Mouse (Mus musculus): Measurements from ENCODE around the gene Atmin.

Gene Atmin

GRCm38 (mm10) chr8:116943161-116943554 lies at the start of gene Atmin:
Gene Atmin (plus strand): TSS chr8:116943393.
- peak; percentile 90 for DNase-seq (ENCODE audit: low spot score)

DNA sequence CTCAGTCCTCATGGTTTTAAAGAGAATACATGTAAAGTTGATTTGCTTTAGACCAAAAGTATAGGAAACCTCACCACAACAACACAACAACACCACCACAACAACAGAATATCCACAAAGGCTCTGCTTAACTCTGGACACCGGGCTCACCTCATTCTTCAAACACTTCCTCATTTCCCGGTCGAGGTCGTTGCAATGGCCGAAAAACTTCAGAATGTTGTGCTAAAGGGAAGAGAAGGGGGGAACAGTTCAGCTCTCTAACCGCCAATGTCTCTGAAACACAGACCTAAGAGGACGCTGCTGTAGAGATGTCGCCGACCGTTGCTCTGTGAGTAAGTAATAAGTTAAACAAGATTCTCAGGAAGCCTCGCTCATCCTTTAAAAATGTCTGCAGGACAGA lies 49.3 kb upstream of the Atmin start:
- DNase-seq (ENCODE audit: low spot score): no peak

DNA sequence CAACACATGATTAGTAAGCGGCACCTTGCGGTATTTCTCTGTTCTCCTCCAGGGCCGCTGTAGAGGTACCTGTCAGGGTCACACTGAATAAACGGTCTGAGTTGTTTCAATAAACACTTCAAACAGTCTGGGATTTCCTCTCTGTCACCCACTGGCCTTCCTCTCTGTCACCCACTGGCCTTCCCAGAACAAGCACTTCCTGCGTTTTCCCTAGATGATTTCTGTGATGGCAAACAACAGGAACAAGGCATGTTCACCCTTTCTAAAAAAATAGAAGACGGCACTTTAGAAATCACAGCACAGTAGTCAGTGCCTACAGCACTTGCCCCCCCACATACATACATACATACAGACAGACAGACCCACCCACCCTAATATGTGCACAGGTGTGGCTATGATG lies 47.7 kb upstream of the Atmin start:
- DNase-seq (ENCODE audit: low spot score): no peak

DNA sequence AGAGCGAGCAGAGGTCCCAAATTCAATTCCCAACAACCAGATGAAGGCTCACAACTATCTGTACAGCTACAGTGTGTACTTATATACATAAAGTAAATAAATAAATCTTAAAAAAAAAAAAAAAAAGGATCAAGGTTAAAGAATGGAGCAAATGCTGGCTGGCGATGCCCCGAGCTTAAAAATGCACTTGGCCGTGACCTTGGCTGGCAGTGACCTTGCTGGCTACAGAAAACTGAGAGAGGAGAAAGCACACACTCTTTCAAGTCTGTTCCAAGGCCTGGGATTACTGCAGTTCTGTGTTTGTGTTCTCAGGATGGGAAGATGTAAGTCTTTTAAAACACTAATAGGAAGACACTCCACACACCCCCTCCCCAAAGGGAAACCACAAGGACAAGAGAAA lies 38.5 kb upstream of the Atmin start:
- no peak for DNase-seq (ENCODE audit: low spot score)

GRCm38 (mm10) chr8:116905252-116905651 lies 37.9 kb upstream of the Atmin start:
- no peak for DNase-seq (ENCODE audit: low spot score)

DNA sequence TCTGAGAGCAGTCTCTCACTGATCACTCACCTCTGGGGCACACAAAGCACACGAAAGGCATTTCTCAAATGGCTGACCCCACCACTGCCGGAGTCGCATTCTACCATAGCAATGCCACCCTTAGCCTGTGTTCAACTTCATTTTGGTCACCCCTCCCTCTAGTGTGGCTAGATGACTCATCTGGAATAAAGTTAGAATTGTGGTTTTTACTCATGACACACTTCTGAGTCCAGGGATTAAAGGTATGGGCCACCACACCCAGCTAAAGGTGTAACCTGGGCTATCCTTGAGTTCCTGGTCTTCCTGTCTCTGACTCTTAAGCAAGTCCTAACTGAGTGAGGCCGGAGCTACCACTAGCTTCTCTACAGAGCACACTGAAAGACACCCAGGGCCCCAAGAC lies 37.4 kb upstream of the Atmin start:
- no peak for DNase-seq (ENCODE audit: low spot score)

GRCm38 (mm10) chr8:116921005-116921336 lies 22.2 kb upstream of the Atmin start:
- no peak for DNase-seq (ENCODE audit: low spot score)

GRCm38 (mm10) chr8:116921337-116922059 lies 21.7 kb upstream of the Atmin start, which contains the start of the genes Cmc2 and Cenpn:
Gene Cmc2 (minus strand): TSS chr8:116921455.
Gene Cenpn (plus strand): TSS chr8:116921730.
- peak; percentile 93 for DNase-seq (ENCODE audit: low spot score)

DNA sequence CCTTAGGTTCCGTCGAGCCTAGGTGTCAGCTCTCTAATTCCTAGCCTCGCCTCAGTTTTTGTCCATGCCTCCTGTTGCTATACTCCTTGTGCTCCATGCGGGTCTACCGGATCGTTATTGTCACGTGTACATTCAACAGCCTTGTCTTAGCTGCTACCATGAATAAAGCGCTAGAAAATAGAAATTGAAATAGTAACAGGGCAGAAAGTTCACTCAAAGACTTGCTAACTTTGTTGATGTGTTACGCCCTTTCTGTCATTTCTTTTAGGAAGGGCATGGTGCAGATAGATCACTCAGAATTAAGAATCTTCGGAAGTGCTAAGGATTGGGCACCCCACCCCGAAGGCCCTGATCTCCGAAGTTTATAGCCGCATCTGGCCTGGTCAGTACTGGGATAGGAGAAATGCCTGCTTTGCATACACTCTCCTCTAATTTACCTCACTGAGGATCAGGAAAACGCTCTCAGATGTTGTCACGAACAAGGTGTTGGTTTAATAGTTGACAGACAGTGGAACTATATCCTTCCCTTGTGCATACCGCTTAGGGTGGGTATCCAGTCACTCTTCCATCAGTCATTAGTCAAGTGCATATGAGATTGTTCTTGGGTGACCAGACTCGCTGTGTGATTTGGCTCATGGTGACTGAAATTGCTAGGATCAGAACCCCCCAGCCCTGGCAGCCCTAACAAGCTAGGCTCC lies 21.0 kb upstream of the Atmin start:
- DNase-seq (ENCODE audit: low spot score): no peak

DNA sequence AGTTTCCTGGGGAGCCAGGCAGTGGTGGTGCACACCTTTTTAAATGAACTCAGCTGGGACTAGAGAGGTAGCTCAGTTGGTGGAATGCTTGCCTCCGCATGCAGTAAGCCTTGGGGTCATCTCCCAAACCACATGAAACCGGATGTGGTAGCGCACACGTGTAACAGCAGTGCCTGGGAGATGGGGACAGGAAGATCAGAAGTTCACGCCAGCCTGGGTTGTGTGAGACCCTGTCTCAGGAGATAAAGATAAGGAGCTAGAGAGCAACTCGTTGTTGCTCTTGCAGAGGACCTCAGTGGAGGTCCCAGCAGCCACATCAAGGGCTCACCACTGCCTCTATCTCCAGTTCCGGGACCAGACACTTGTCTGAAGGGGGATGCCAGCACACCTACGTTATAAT lies 19.7 kb upstream of the Atmin start:
- no peak for DNase-seq (ENCODE audit: low spot score)

DNA sequence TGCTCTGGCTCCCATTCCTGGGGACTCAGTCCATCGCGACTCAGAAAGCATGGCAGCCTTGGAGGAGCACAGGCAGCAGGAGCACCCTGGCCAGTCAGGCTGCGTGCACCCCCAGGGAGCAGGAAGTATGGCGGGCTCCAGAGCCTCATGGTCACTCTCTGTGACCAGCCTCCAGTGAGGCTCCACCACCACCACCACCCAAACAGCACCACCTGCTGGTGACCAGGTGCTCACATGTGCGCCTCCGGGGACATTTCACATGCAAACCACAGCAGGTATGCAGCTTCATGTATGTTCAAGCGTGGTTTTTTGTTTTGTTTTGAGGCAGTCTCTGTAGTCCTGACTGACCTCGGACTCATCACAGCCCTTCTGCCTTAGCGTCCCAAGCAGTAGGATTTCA lies 15.3 kb upstream of the Atmin start:
- no peak for DNase-seq (ENCODE audit: low spot score)

GRCm38 (mm10) chr8:116928588-116928987 lies 14.6 kb upstream of the Atmin start:
- DNase-seq (ENCODE audit: low spot score): no peak

DNA sequence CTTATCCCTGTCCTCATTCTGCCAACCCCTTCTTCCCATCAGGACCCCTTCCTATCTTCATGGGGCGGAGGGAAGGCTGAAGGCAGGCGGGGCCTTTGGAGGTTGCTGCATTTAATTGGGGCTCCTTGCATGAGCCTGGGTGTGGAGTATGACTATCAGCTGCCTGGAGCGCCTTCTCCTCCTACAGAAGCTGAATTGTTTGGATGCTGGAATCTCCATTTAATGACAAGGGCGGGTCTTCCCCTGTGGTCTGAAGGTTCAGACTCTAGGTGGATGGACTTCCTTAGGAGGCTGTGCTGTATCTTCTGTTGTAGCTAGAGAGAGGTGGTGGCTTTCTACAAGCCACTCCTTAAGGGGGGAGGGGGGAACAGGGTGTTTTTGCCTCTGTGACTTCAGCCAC lies 8.2 kb upstream of the Atmin start:
- no peak for DNase-seq (ENCODE audit: low spot score)

- no peak for DNase-seq (ENCODE audit: low spot score)
Observed at GRCm38 (mm10) chr8:116935506-116935905, 7.7 kb upstream of the Atmin start.

DNA sequence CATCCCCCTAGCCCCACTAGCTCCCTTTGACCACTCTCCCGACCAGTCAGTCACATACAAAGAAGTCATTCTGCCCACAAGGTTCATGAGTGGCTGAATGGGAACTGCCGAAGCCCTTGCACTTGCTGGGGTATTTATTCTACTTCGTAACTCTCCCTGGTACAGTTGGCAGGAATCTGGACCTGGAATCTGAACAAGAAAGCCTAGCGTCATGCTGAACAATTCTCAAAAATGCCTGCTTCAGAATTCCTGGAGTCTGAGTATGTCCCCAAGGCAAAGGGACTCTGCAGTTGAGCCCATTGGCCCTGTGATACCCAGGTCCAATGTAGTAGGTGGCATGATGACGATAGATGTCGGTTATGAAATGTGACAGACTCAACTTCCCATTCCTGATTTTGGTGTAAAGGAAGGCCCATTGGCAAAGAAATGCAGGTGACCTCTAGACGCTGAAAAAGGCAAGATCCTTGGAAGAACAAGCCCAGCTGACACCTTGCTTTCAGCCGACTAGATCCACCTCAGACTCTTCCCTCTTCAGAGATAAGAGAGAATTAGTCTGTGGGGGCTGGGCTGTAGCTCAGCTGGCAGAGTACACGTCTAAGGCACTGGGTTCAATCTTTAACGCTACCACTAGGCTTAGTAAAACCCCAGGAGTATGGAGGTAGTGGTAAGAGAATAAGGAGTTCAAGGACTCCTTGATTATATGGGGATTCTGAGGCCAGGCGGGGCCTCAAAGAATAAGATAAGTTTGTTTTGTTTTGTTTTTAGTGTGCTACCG lies 722 bp upstream of the Atmin start:
- no peak for DNase-seq (ENCODE audit: low spot score)

- DNase-seq (ENCODE audit: low spot score): peak; percentile 29
Observed at GRCm38 (mm10) chr8:116943555-116944384, 577 bp downstream of the Atmin start.

- DNase-seq (ENCODE audit: low spot score): no peak
Observed at GRCm38 (mm10) chr8:116944385-116944696, 1.1 kb downstream of the Atmin start.

- no peak for DNase-seq (ENCODE audit: low spot score)
Observed at GRCm38 (mm10) chr8:116945169-116945910, 2.1 kb downstream of the Atmin start.

DNA sequence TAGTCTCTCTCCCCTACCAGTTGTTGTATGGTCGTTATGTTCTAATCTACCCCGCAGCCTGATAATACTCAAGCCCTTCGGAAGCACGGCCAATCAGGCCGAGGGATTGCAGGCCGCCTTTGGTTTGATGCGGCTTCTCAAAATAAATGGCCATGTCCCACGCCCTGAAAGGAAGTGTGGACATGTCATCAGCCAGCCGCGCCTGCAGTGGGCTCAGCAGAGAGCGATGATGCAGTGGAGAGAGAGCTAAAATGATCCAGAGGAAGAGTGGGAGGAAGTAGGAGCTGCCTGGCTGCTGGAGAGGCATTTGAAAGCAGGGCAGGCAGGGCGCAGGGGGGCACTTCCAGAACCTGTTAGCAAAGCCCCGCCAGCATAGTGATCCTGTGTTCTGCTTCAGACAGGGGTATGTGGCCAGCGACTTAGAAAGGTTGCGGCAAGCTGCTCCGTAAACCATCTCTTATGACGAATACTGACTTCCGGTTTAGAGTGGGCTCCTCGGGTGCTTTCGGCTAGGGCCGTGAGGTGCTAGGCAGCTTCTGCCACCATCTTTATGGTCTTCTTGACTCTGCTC lies 3.2 kb downstream of the Atmin start:
- peak; percentile 50 for DNase-seq (ENCODE audit: low spot score)

- DNase-seq (ENCODE audit: low spot score): no peak
Observed at GRCm38 (mm10) chr8:116946851-116947250, 3.7 kb downstream of the Atmin start.

- DNase-seq (ENCODE audit: low spot score): no peak
Observed at GRCm38 (mm10) chr8:116947589-116947988, 4.4 kb downstream of the Atmin start.

Data from layer of hippocampus, adult 11-12 months (tissue).